Mouse (Mus musculus) kidney, postnatal 0 days (tissue): ENCODE measurements around the gene Iba57. TPM values are rescaled to one million over a fixed set of nuclear protein-coding genes. Genes with fewer than 3 reads are reported as not detected.

ENCODE experiments used
- ATAC-seq: fragments of 200-750 bp; cut with Nextera tagmentation; replicated peaks from 2 replicates; pipeline ENCODE4 v1.8.0; 2017; ENCODE audit warnings: low read depth, moderate number of reproducible peaks, moderate TSS enrichment, moderate library complexity; ENCODE audit not compliant: low FRiP score
- DNase-seq: peaks from one replicate; pipeline ENCODE4 v3.0.0-alpha.2; 2016; ENCODE audit warnings: low spot score
- H3K27ac ChIP-seq: fragments of 300-500 bp; sonication (generic); 2 replicates; pipeline ENCODE4 v1.5.1; 2014; ENCODE audit warnings: mild to moderate bottlenecking
- H3K27me3 ChIP-seq: fragments of 300-500 bp; sonication (generic); 2 replicates; pipeline ENCODE4 v1.6.1; 2014; ENCODE audit warnings: low read length, mixed read lengths; ENCODE audit not compliant: insufficient read depth
- H3K36me3 ChIP-seq: fragments of 300-500 bp; sonication (generic); 2 replicates; pipeline ENCODE4 v1.6.1; 2014; ENCODE audit warnings: low read length, mixed read lengths; ENCODE audit not compliant: insufficient read depth
- H3K4me1 ChIP-seq: fragments of 300-500 bp; sonication (generic); replicated peaks from 2 replicates; pipeline ENCODE4 v1.6.1; 2014; ENCODE audit warnings: antibody characterized with exemption, low read length, mixed read lengths; ENCODE audit not compliant: insufficient read depth
- H3K4me2 ChIP-seq: fragments of 300-500 bp; sonication (generic); 2 replicates; pipeline ENCODE4 v1.6.1; 2014; ENCODE audit warnings: mild to moderate bottlenecking, low read length, moderate library complexity, mixed read lengths
- H3K4me3 ChIP-seq: fragments of 300-500 bp; sonication (generic); replicated peaks from 2 replicates; pipeline ENCODE4 v1.5.1; 2014; ENCODE audit warnings: low read depth, low read length
- H3K9ac ChIP-seq: fragments of 300-500 bp; sonication (generic); 2 replicates; pipeline ENCODE4 v1.6.1; 2014; ENCODE audit warnings: low read depth, low read length
- H3K9me3 ChIP-seq: fragments of 300-500 bp; sonication (generic); replicated peaks from 2 replicates; pipeline ENCODE4 v1.6.1; 2016; ENCODE audit warnings: low read length, inconsistent platforms, mixed read lengths
- CTCF ChIP-seq: IDR thresholded peaks from 2 replicates; pipeline ENCODE4 v1.5.1; 2016; ENCODE audit warnings: antibody characterized with exemption, low read depth, mild to moderate bottlenecking, moderate library complexity
- WGBS: fragments of 180-500 bp; shearing (Covaris S2); extraction: QIAGEN DNeasy Blood & Tissue Kit; methylation state at CpG from one replicate; pipeline ENCODE4 v1.1.7; 2014; 5-methylcytosine and 5-hydroxymethylcytosine counted together
- polyA plus RNA-seq: library from polyadenylated mRNA; unstranded; fragments of >200 nt; fragmentation: Nextera tagmentation; extraction: Ambion mirVana; gene quantifications from 2 replicates; pipeline ENCODE4 v1.2.1, GENCODE M21; 2015

The Iba57 gene
- polyA plus RNA-seq, 1 experiment from 2014 or later = 6.9 TPM

DNA sequence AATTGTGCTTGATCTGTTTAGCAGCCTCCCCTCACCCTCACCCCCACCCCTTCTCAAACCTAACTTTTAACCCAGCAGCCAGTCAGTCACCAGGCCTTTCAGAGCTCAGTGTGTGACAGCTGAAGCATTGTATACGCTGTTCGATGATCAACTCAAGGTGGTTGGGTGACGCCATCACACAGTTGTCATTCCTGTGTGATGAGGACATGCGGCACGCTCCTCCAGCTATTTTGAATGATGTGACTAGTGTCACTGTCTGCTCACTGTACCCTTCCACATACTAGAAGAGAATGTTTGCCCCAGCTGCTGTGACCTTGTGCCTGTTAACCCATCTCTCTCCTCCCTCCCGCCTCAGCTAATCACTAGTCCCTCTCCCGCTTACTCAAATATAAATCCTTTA is 9.3 kb downstream of the Iba57 start:
- no peak overlapping the region for H3K27ac ChIP-seq
- H3K4me3 ChIP-seq = no peak overlapping the region
- peaks cover 24% of the 10 kb centered on the region for H3K36me3 ChIP-seq
- ATAC-seq (no peak), DNase-seq (no peak)
- 81% methylated on average over 7 of the region's 7 CpGs for WGBS
- H3K9me3 ChIP-seq = no peaks in the 10 kb centered on the region
- no peaks in the 10 kb centered on the region for H3K4me1 ChIP-seq
- H3K4me2 ChIP-seq = no peak overlapping the region
- no peak for TF ChIP-seq CTCF
- H3K27me3 ChIP-seq = no peaks in the 10 kb centered on the region
- H3K9ac ChIP-seq = no peak overlapping the region

DNA sequence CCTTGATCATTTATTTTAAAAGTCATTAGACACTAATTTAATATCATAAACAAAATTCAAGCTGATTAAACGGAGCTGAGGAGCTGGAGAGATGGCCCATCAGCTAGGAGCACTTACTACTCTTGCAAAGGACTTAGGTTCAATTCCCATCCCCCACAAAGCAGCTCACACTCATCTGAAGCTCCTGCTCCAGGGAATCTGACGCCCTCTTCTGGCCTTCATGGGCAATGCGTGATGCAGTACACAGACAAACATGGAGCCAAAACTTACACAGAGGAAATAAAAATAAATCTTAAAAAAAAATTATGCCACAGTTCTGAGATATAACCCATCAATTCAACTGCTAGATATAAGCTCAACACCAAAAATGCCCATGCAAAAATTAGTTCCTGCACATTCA is 11.8 kb downstream of the Iba57 start:
- Histone ChIP-seq H3K4me2 (no peak overlapping the region), H3K27ac (no peak overlapping the region), H3K27me3 (no peaks in the 10 kb centered on the region), H3K9ac (no peak overlapping the region), H3K4me1 (no peaks in the 10 kb centered on the region), H3K4me3 (no peak overlapping the region), H3K9me3 (no peaks in the 10 kb centered on the region), H3K36me3 (peaks cover 11% of the 10 kb centered on the region; the same call in 1 of the 2 replicates)
- no peak for DNase-seq
- no peak for ATAC-seq
- TF ChIP-seq CTCF = peak; percentile 38; the same call in 1 of the 2 replicates
- WGBS = 39% methylated on average over 3 of the region's 3 CpGs

DNA sequence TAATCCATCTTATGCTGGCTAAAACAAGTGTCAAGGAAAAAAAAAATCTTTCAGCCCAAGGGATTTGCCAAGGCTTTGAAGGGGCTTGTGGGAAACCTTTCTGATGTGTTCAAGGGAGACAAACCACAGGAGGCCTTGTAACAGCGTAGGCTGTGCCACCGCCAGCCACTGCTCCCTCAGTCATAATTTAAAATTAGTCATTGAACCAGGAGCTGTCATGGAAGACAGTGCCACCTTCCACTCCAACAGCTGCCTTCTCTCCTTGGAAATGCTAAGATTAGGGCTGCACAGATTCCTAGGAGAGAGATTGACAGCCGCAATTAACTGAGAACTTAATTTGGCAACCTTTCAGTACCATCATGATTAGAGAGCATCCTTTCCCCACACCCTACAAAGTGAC is 14.2 kb downstream of the Iba57 start:
- Histone ChIP-seq H3K36me3 (no peaks in the 10 kb centered on the region), H3K4me1 (no peaks in the 10 kb centered on the region), H3K4me3 (no peak overlapping the region), H3K9ac (no peak overlapping the region), H3K4me2 (no peak overlapping the region), H3K27ac (no peak overlapping the region), H3K9me3 (no peaks in the 10 kb centered on the region), H3K27me3 (no peaks in the 10 kb centered on the region)
- no peak for DNase-seq
- WGBS = 66% methylated on average over 3 of the region's 3 CpGs
- no peak for TF ChIP-seq CTCF
- no peak for ATAC-seq

DNA sequence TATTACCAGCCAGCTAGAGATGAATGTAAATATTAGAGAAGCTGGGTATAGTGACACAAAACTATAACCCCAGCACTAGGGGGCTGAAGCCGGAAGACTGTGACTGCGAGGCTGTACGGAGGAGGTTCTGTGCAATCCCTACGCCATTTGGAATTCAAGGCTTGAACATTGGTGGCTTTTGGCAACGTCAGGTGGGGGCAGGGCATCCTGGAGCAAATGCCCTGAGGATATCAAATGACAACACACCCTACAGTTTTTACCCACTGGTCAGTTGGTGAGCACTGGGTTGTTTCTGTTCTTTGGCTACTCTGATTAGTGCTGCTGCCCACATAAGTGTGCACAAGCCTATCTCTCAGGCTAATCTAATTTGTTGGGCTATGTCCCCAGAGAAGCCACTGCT is 20.6 kb downstream of the Iba57 start:
- ATAC-seq = no peak
- Histone ChIP-seq H3K27me3 (no peaks in the 10 kb centered on the region), H3K9me3 (no peaks in the 10 kb centered on the region), H3K27ac (no peak overlapping the region), H3K36me3 (no peaks in the 10 kb centered on the region), H3K4me3 (no peak overlapping the region), H3K4me1 (no peaks in the 10 kb centered on the region), H3K4me2 (no peak overlapping the region), H3K9ac (no peak overlapping the region)
- 56% methylated on average over 5 of the region's 5 CpGs for WGBS
- TF ChIP-seq CTCF = no peak
- DNase-seq = no peak

- Histone ChIP-seq H3K4me1 (no peaks in the 10 kb centered on the region), H3K9ac (no peak overlapping the region), H3K4me2 (peak overlapping the region; percentile 43), H3K36me3 (no peaks in the 10 kb centered on the region), H3K9me3 (no peaks in the 10 kb centered on the region), H3K27ac (no peak overlapping the region), H3K4me3 (0 out of 2 replicates have a peak overlapping the region, but pooled peaks have one; percentile 9), H3K27me3 (peaks cover 2% of the 10 kb centered on the region; the same call in 1 of the 2 replicates)
- WGBS = 8% methylated on average over 14 of the region's 14 CpGs
- ATAC-seq (no peak; the same call in 1 of the 2 replicates), DNase-seq (peak; percentile 67)
- TF ChIP-seq CTCF = no peak
Observed at GRCm38 (mm10) chr11:59141772-59142370, 21.7 kb downstream of the Iba57 start.

- no peak for TF ChIP-seq CTCF
- no peak for ATAC-seq
- H3K9me3 ChIP-seq = no peaks in the 10 kb centered on the region
- H3K27ac ChIP-seq = no peak overlapping the region
- H3K4me2 ChIP-seq = no peak overlapping the region
- H3K9ac ChIP-seq = no peak overlapping the region
- H3K4me3 ChIP-seq = no peak overlapping the region
- WGBS = 42% methylated on average over 19 of the region's 19 CpGs
- no peaks in the 10 kb centered on the region for H3K36me3 ChIP-seq
- 0 out of 2 replicates have a peak, but pooled peaks cover 4% of the 10 kb centered on the region for H3K4me1 ChIP-seq
- DNase-seq = no peak
- H3K27me3 ChIP-seq = peaks cover 31% of the 10 kb centered on the region
Observed at GRCm38 (mm10) chr11:59138537-59139486, 24.7 kb downstream of the Iba57 start.
